Mouse (Mus musculus): ENCODE data around the gene Zfp668. TPM values are rescaled to one million over a fixed set of nuclear protein-coding genes. Genes with fewer than 3 reads are reported as not detected.

The Zfp668 gene
- polyA plus RNA-seq, 1 experiment from 2014 or later = 11.3 TPM

GRCm38 (mm10) chr7:127813821-127814220 is 62.8 kb downstream of the Zfp668 start:
- no peak overlapping the region for H3K9ac ChIP-seq
- H3K27ac ChIP-seq = peak overlapping the region; percentile 72
- peak; percentile 43; the same call in 1 of the 2 replicates for ATAC-seq
- 59% methylated on average over 4 of the region's 4 CpGs for WGBS (ENCODE audit: insufficient replicate concordance)
- no peaks in the 10 kb centered on the region for H3K27me3 ChIP-seq (replicated peaks)
- no peak overlapping the region for H3K4me3 ChIP-seq
- no peaks in the 10 kb centered on the region for H3K9me3 ChIP-seq (replicated peaks)
- H3K36me3 ChIP-seq = no peaks in the 10 kb centered on the region
- H3K4me1 ChIP-seq = peaks cover 26% of the 10 kb centered on the region
- H3K4me2 ChIP-seq = no peak overlapping the region

Other genes starting within 250 kb of the Zfp668 start
- gene Bcl7c, start 167.9 kb downstream of the Zfp668 start, polyA plus RNA-seq (2016; fragmentation: Nextera tagmentation; extraction: Ambion mirVana) = 40.6 and 43.6 TPM in 2 replicates
- gene Ctf1, start 164.1 kb downstream of the Zfp668 start, polyA plus RNA-seq (2016; fragmentation: Nextera tagmentation; extraction: Ambion mirVana) = 3.6 and 4.6 TPM in 2 replicates
- gene Ctf2, start 144.7 kb downstream of the Zfp668 start, polyA plus RNA-seq (2016; fragmentation: Nextera tagmentation; extraction: Ambion mirVana) = 0.13 and 0.26 TPM in 2 replicates
- gene Fbxl19, start 132.3 kb downstream of the Zfp668 start, polyA plus RNA-seq (2016; fragmentation: Nextera tagmentation; extraction: Ambion mirVana) = 3.7 TPM in 2 replicates
- gene Orai3, start 107.0 kb downstream of the Zfp668 start, polyA plus RNA-seq (2016; fragmentation: Nextera tagmentation; extraction: Ambion mirVana) = 14.8 and 15.0 TPM in 2 replicates
- gene Setd1a, start 100.2 kb downstream of the Zfp668 start, polyA plus RNA-seq (2016; fragmentation: Nextera tagmentation; extraction: Ambion mirVana) = 13.1 and 13.7 TPM in 2 replicates
- not detected in 2 replicates for gene Gm49388, start 91.2 kb downstream of the Zfp668 start, polyA plus RNA-seq (2016; fragmentation: Nextera tagmentation; extraction: Ambion mirVana)
- gene Hsd3b7, start 76.2 kb downstream of the Zfp668 start, polyA plus RNA-seq (2016; fragmentation: Nextera tagmentation; extraction: Ambion mirVana) = 28.0 and 29.8 TPM in 2 replicates
- gene Stx4a, start 52.5 kb downstream of the Zfp668 start, polyA plus RNA-seq (2016; fragmentation: Nextera tagmentation; extraction: Ambion mirVana) = 19.0 and 21.1 TPM in 2 replicates
- 0.20 and 0.56 TPM in 2 replicates for gene Stx1b, start 52.3 kb downstream of the Zfp668 start, polyA plus RNA-seq (2016; fragmentation: Nextera tagmentation; extraction: Ambion mirVana)
- gene Zfp646, start 607 bp downstream of the Zfp668 start, polyA plus RNA-seq (2016; fragmentation: Nextera tagmentation; extraction: Ambion mirVana) = 8.6 and 9.1 TPM in 2 replicates
- gene Prss53, start 14.1 kb upstream of the Zfp668 start, polyA plus RNA-seq (2016; fragmentation: Nextera tagmentation; extraction: Ambion mirVana) = 0.26 and 0.49 TPM in 2 replicates
- gene Gm21974, start 18.6 kb upstream of the Zfp668 start, polyA plus RNA-seq (2016; fragmentation: Nextera tagmentation; extraction: Ambion mirVana) = not detected in 2 replicates
- gene Vkorc1, start 18.8 kb upstream of the Zfp668 start, polyA plus RNA-seq (2016; fragmentation: Nextera tagmentation; extraction: Ambion mirVana) = 75.0 and 80.3 TPM in 2 replicates
- gene Bckdk, start 27.3 kb upstream of the Zfp668 start, polyA plus RNA-seq (2016; fragmentation: Nextera tagmentation; extraction: Ambion mirVana) = 81.3 and 82.2 TPM in 2 replicates
- 29.5 and 31.0 TPM in 2 replicates for gene Kat8, start 35.7 kb upstream of the Zfp668 start, polyA plus RNA-seq (2016; fragmentation: Nextera tagmentation; extraction: Ambion mirVana)
- gene Prss8, start 53.3 kb upstream of the Zfp668 start, polyA plus RNA-seq (2016; fragmentation: Nextera tagmentation; extraction: Ambion mirVana) = 4.0 and 4.4 TPM in 2 replicates
- 3.9 and 5.1 TPM in 2 replicates for gene Prss36, start 69.9 kb upstream of the Zfp668 start, polyA plus RNA-seq (2016; fragmentation: Nextera tagmentation; extraction: Ambion mirVana)
- gene Fus, start 90.6 kb upstream of the Zfp668 start, polyA plus RNA-seq (2016; fragmentation: Nextera tagmentation; extraction: Ambion mirVana) = 217 and 225 TPM in 2 replicates
- 32.9 and 33.8 TPM in 2 replicates for gene Pycard, start 117.0 kb upstream of the Zfp668 start, polyA plus RNA-seq (2016; fragmentation: Nextera tagmentation; extraction: Ambion mirVana)
- gene Trim72, start 127.1 kb upstream of the Zfp668 start, polyA plus RNA-seq (2016; fragmentation: Nextera tagmentation; extraction: Ambion mirVana) = not detected in 2 replicates
- gene Itgam, start 185.8 kb upstream of the Zfp668 start, polyA plus RNA-seq (2016; fragmentation: Nextera tagmentation; extraction: Ambion mirVana) = 2.1 and 2.2 TPM in 2 replicates
- not detected in 2 replicates for gene Gm49368, start 185.9 kb upstream of the Zfp668 start, polyA plus RNA-seq (2016; fragmentation: Nextera tagmentation; extraction: Ambion mirVana)